Mouse (Mus musculus) heart, postnatal 14 days (tissue): ENCODE measurements at regions not wholly inside any gene's neighbourhood (a gene's known extent, or its start where the extent isn't known, plus 50 kb on each side); places are given as distances from the start of the nearest gene placed in this dataset.

ENCODE experiments used
- DNase-seq, 2 experiments: peaks; one replicate each; pipeline ENCODE4 v3.0.0; 2021 to 2022
- intact Hi-C: fragments of 180-260 bp; cut with DNase I; formaldehyde crosslinking; loops from one replicate; pipeline ENCODE4 v1.15.1; 2025

DNA sequence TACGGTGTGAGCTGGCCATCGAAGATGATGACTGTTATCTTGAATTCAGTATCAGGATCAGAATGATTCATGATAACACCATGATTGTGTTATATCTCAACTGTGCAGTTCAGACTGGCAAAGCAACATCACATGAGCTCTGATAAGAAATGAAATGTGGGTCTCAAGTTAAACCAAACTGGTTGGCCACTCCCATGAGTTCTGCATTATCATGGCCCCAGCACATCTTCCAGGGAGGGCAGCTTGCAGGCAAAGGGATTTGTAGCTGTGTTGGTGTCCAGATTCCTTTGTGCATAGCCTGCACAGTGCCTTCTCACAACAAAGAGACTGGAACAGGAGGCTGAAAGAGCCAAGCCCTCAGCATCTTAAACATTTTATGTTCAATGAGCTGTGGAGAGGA is 736.7 kb upstream of the Sox9 start:
- DNase-seq, result no peak
- intact Hi-C loops, result no loop called here

DNA sequence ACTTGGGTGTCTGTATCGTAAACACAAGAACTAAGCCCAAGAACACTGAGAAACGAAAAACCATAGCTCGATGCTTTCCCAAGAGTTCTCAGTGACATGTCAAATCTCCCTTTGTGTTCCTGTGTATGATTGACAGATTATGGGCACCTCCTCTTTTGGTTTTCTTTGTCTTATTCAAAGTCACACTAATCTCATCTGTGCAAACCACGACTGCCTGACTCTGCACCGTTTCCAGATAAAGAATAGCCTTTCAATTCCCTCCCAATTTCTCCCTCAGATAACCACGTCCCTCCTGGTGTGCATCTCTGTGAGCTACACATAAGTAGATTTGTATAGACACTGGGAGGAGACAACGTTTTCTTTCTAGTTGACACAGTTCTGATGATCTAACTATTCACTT is 731.7 kb upstream of the Sox9 start:
- intact Hi-C loops, result no loop called here
- DNase-seq, result no peak

DNA sequence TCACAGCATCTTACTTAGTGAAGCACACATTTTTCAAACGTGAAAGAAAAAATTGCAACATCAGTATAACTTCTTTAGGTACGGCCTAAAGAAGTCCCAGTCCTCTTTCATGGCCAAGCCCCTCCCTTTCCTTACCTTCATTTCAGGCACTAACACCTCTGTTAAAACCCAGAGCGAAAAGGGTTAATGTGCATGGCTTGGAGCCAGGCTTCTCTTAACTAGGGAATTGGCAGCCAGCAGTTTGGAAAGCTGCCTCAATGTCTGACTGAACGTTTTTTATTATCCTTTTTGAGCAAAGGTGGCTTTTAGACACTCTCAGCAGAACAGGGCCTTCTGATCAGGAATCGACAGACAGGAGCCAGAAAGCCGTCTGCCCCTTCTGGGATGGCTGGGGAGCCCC is 726.4 kb upstream of the Sox9 start:
- peak in 1 of 2 experiments; percentile 13 for DNase-seq

DNA sequence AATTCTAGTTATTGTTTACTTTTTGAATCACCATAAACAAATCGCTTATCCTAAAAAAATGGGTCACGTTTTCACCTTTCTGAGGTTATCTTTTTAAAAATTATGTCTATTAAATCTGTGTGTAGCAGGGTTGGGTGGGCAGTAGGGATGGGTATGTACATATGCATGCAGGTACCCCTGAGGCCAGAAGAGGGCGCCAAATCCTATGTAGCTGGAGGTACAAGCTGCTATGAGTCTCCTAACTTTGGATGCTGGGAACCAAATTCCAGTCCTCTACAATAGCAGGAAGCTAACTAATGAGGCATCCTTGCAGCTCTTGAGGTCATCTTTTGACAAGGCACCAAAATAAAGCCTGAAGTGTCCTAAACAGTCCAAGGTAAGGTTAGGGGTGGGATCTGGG is 714.8 kb upstream of the Sox9 start:
- no peak for DNase-seq

More for the DNA sequence above, 726.4 kb upstream of the Sox9 start:
- intact Hi-C loops, result no loop called here

GRCm38 (mm10) chr11:112068821-112069220 is 713.2 kb upstream of the Sox9 start:
- DNase-seq, result no peak
- intact Hi-C loops, result no loop called here

More for the DNA sequence above, 714.8 kb upstream of the Sox9 start:
- intact Hi-C loops, result no loop called here

DNA sequence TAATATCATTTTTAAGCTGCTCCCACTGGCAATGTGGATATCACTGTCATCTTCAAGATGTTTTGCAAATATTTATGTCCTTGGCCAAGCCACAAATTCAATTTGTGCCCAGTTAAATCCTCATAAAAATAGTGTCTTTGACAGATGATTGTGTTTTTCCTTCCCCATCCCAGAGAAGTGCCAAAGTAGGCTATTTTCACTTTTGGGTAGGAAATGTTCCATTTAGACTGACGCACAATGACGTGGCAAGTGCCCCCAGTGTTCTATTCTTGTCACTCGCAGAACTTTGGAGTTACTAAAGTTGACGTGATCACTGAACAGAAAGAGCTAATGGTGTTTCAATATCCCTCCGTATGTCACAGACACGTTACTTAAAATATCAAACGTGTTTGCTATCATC is 710.5 kb upstream of the Sox9 start:
- intact Hi-C loops, result no loop called here
- no peak for DNase-seq

DNA sequence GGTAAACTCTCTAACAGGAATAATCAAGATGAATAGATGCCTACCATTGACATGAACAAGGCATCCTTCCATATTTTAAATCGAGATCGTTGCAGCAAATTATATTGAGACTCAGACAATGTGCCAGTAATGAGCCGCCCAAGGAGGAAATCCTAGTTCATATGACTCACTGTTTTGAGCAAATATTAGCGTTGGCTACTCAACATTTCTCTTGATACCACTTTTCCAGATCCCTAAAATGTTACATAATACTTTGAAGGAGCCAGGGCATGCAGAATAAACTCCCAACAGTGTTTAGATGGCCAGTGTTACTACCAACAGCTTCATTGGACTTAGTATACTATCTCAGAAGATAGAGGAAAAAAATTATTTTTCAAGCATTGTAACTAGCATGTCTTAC is 700.6 kb upstream of the Sox9 start:
- intact Hi-C loops, result no loop called here
- no peak for DNase-seq

GRCm38 (mm10) chr11:112083019-112083418 is 699.0 kb upstream of the Sox9 start:
- intact Hi-C loops, result no loop called here

GRCm38 (mm10) chr11:112092168-112092567 is 689.9 kb upstream of the Sox9 start:
- intact Hi-C loops, result no loop called here
- no peak for DNase-seq

More at GRCm38 (mm10) chr11:112083019-112083418, 699.0 kb upstream of the Sox9 start:
- no peak for DNase-seq

GRCm38 (mm10) chr11:112095009-112095408 is 687.0 kb upstream of the Sox9 start:
- no peak for DNase-seq
- intact Hi-C loops, result no loop called here

- intact Hi-C loops, result no loop called here
- DNase-seq, result peak in 1 of 2 experiments; percentile 12
These were observed 683.9 kb upstream of the Sox9 start for GRCm38 (mm10) chr11:112098161-112098560.

DNA sequence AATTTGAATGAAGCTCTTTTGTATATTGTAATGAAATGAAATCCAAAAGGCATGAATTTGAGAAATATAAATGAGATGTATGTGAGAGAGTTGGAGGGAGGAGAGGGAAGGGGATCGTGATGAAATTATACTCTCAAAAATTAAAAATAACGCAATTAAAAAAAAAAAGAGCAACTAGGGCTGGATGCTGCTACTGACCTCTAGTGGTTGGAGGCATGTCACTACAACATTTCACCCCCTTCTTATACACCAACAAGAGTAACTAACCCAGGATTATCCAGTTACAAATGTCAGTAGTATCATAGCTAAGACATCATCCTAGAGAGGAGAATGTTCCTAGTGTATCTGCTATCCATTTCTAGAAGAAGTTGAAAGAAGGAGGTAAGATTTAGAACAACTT is 678.8 kb upstream of the Sox9 start:
- no peak for DNase-seq
- intact Hi-C loops, result loop anchor here (10.0 kb wide), 2 partner anchors 448 to 568 kb away; no protein-coding TSS in a partner anchor

GRCm38 (mm10) chr11:112106891-112107290 is 675.1 kb upstream of the Sox9 start:
- DNase-seq, result peak in 1 of 2 experiments; percentile 9
- intact Hi-C loops, result loop anchor here (10.0 kb wide), 2 partner anchors 452 to 572 kb away; no protein-coding TSS in a partner anchor

DNA sequence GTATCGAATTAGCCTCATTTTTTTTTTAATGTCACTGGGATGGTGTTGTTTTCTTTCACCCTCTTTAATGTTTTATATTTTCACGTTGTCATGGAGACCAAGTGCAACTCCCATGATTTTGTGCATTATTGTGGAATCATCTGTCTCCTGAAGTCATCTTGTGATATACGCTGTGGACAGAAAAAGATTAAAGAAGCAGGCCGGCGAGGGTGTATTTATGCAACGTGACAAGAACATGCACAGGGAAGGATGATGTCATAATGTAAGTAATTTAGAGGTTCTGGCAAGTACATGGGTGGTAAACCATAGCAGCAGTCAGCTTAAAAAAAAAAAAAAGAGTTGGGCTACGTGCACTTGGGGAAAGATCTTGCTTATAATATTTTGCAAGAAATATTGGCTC is 674.7 kb upstream of the Sox9 start:
- intact Hi-C loops, result loop anchor here (10.0 kb wide), 2 partner anchors 453 to 573 kb away; no protein-coding TSS in a partner anchor
- DNase-seq, result no peak

DNA sequence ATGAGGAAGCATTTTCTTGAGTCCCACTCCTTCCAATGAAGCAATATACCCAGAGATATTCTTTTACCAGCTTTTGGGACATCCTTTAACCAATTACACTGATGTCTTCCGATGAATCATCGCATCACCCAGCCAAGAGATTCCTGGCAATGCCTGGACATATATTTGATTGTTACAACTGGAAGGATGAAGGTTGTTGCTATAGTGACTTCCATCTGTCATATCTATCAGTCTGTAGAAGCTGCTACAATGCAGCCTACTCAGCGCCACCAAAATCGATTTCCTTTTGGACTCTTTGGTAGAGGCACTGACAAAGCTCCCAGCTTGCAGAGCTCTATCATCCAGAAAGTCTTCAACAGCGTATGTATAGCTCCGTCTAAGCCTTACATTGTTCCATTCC is 661.0 kb upstream of the Sox9 start:
- intact Hi-C loops, result no loop called here
- DNase-seq, result no peak

- DNase-seq, result no peak
- intact Hi-C loops, result no loop called here
These were observed 660.2 kb upstream of the Sox9 start for GRCm38 (mm10) chr11:112121831-112122230.

GRCm38 (mm10) chr11:112125249-112125933 is 656.6 kb upstream of the Sox9 start:
- intact Hi-C loops, result no loop called here
- DNase-seq, result no peak

GRCm38 (mm10) chr11:112130090-112130489 is 651.9 kb upstream of the Sox9 start:
- DNase-seq, result no peak
- intact Hi-C loops, result no loop called here

GRCm38 (mm10) chr11:112137401-112138020 is 644.5 kb upstream of the Sox9 start:
- no peak for DNase-seq
- intact Hi-C loops, result no loop called here

GRCm38 (mm10) chr11:112140058-112140457 is 642.0 kb upstream of the Sox9 start:
- no peak for DNase-seq
- intact Hi-C loops, result no loop called here

- intact Hi-C loops, result no loop called here
- no peak for DNase-seq
These were observed 641.5 kb upstream of the Sox9 start for GRCm38 (mm10) chr11:112140495-112140894.

DNA sequence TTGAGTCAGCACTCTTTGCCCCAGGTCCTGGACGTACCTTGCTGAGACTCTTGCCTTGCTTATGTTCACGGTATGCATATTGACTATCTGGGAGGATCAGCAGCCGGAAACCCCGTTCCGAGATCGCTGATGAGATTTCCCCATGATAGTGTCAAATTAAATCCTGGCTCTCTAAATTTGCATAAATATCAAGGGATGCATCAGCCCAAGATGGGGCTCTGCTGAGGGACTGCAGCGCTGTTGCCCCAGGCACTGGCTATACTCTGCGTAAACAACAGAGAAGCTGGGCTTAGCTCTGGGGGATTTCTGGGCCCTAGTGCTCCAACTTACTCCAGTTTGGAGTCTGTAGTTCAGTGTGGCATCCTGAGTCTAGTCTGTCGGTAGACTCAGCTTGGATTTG is 641.1 kb upstream of the Sox9 start:
- intact Hi-C loops, result no loop called here
- no peak for DNase-seq
